Mouse (Mus musculus): ENCODE results near the gene Angpt4. TPM values are rescaled to one million over a fixed set of nuclear protein-coding genes. Genes with fewer than 3 reads are reported as not detected.

The Angpt4 gene
- polyA plus RNA-seq, 1 experiment from 2014 or later: not detected

GRCm38 (mm10) chr2:151919140-151919539, 8.1 kb downstream of the Angpt4 start:
- H3K4me1 ChIP-seq: peaks cover 4% of the 10 kb centered on the region; the same call in 1 of the 2 replicates
- H3K27me3 ChIP-seq: no peaks in the 10 kb centered on the region
- no peak overlapping the region for H3K4me2 ChIP-seq
- ATAC-seq: no peak
- H3K27ac ChIP-seq: no peak overlapping the region
- no peak overlapping the region for H3K4me3 ChIP-seq
- no peaks in the 10 kb centered on the region for H3K9me3 ChIP-seq (replicated peaks)
- H3K9ac ChIP-seq: no peak overlapping the region
- H3K36me3 ChIP-seq (ENCODE audit: poor library complexity, severe bottlenecking): no peaks in the 10 kb centered on the region
- WGBS: 85% methylated on average over 9 of the region's 9 CpGs

- Histone ChIP-seq H3K27me3 (no peaks in the 10 kb centered on the region), H3K4me1 (peaks cover 4% of the 10 kb centered on the region; the same call in 1 of the 2 replicates), H3K4me3 (no peak overlapping the region), H3K9me3 (replicated peaks) (no peaks in the 10 kb centered on the region), H3K9ac (no peak overlapping the region), H3K4me2 (no peak overlapping the region), H3K36me3 (ENCODE audit: poor library complexity, severe bottlenecking) (no peaks in the 10 kb centered on the region), H3K27ac (no peak overlapping the region)
- ATAC-seq: no peak
- WGBS: 45% methylated on average over 8 of the region's 8 CpGs
Observed at GRCm38 (mm10) chr2:151921068-151921467, 10.1 kb downstream of the Angpt4 start.

- H3K27ac ChIP-seq: no peak overlapping the region
- H3K4me2 ChIP-seq: no peak overlapping the region
- peaks cover 4% of the 10 kb centered on the region; the same call in 1 of the 2 replicates for H3K4me1 ChIP-seq
- no peaks in the 10 kb centered on the region for H3K27me3 ChIP-seq
- no peak overlapping the region for H3K4me3 ChIP-seq
- WGBS: 59% methylated on average over 4 of the region's 4 CpGs
- ATAC-seq: no peak
- H3K9ac ChIP-seq: no peak overlapping the region
- no peaks in the 10 kb centered on the region for H3K9me3 ChIP-seq (replicated peaks)
- H3K36me3 ChIP-seq (ENCODE audit: poor library complexity, severe bottlenecking): no peaks in the 10 kb centered on the region
Observed at GRCm38 (mm10) chr2:151921596-151921995, 10.6 kb downstream of the Angpt4 start.

- Histone ChIP-seq H3K27me3 (no peaks in the 10 kb centered on the region), H3K9me3 (replicated peaks) (no peaks in the 10 kb centered on the region), H3K9ac (no peak overlapping the region), H3K4me1 (peaks cover 4% of the 10 kb centered on the region; the same call in 1 of the 2 replicates), H3K27ac (no peak overlapping the region), H3K36me3 (ENCODE audit: poor library complexity, severe bottlenecking) (no peaks in the 10 kb centered on the region), H3K4me3 (no peak overlapping the region), H3K4me2 (no peak overlapping the region)
- no peak for ATAC-seq
- WGBS: 78% methylated on average over 7 of the region's 7 CpGs
Observed at GRCm38 (mm10) chr2:151924276-151924675, 13.3 kb downstream of the Angpt4 start.

GRCm38 (mm10) chr2:151925715-151926114, 14.7 kb downstream of the Angpt4 start:
- WGBS: 72% methylated on average over 4 of the region's 4 CpGs
- no peak overlapping the region for H3K27ac ChIP-seq
- H3K27me3 ChIP-seq: no peaks in the 10 kb centered on the region
- no peak overlapping the region for H3K9ac ChIP-seq
- H3K4me1 ChIP-seq: peaks cover 4% of the 10 kb centered on the region; the same call in 1 of the 2 replicates
- no peak overlapping the region for H3K4me3 ChIP-seq
- no peaks in the 10 kb centered on the region for H3K9me3 ChIP-seq (replicated peaks)
- ATAC-seq: no peak
- no peaks in the 10 kb centered on the region for H3K36me3 ChIP-seq (ENCODE audit: poor library complexity, severe bottlenecking)
- no peak overlapping the region for H3K4me2 ChIP-seq

- Histone ChIP-seq H3K9me3 (replicated peaks) (no peaks in the 10 kb centered on the region), H3K4me3 (no peak overlapping the region), H3K4me1 (no peaks in the 10 kb centered on the region), H3K27me3 (no peaks in the 10 kb centered on the region), H3K9ac (no peak overlapping the region), H3K36me3 (ENCODE audit: poor library complexity, severe bottlenecking) (no peaks in the 10 kb centered on the region), H3K4me2 (no peak overlapping the region), H3K27ac (no peak overlapping the region)
- 90% methylated on average over 11 of the region's 11 CpGs for WGBS
- no peak for ATAC-seq
Observed at GRCm38 (mm10) chr2:151927103-151927502, 16.1 kb downstream of the Angpt4 start.

GRCm38 (mm10) chr2:151930389-151931074, 19.5 kb downstream of the Angpt4 start:
- no peak overlapping the region for H3K27ac ChIP-seq
- no peak overlapping the region for H3K9ac ChIP-seq
- H3K27me3 ChIP-seq: no peaks in the 10 kb centered on the region
- H3K4me1 ChIP-seq: no peaks in the 10 kb centered on the region
- no peaks in the 10 kb centered on the region for H3K36me3 ChIP-seq (ENCODE audit: poor library complexity, severe bottlenecking)
- peak; percentile 69 for ATAC-seq
- H3K4me2 ChIP-seq: no peak overlapping the region
- H3K9me3 ChIP-seq (replicated peaks): no peaks in the 10 kb centered on the region
- H3K4me3 ChIP-seq: no peak overlapping the region
- 30% methylated on average over 7 of the region's 7 CpGs for WGBS

- Histone ChIP-seq H3K27ac (no peak overlapping the region), H3K4me2 (no peak overlapping the region), H3K27me3 (no peaks in the 10 kb centered on the region), H3K4me3 (no peak overlapping the region), H3K36me3 (ENCODE audit: poor library complexity, severe bottlenecking) (no peaks in the 10 kb centered on the region), H3K9ac (no peak overlapping the region), H3K4me1 (peaks cover 5% of the 10 kb centered on the region), H3K9me3 (replicated peaks) (no peaks in the 10 kb centered on the region)
- ATAC-seq: no peak
- 69% methylated on average over 3 of the region's 3 CpGs for WGBS
Observed at GRCm38 (mm10) chr2:151937893-151938292, 26.9 kb downstream of the Angpt4 start.

- H3K36me3 ChIP-seq (ENCODE audit: poor library complexity, severe bottlenecking): no peaks in the 10 kb centered on the region
- peaks cover 5% of the 10 kb centered on the region for H3K4me1 ChIP-seq
- H3K9ac ChIP-seq: no peak overlapping the region
- 64% methylated on average over 11 of the region's 11 CpGs for WGBS
- H3K27me3 ChIP-seq: no peaks in the 10 kb centered on the region
- no peaks in the 10 kb centered on the region for H3K9me3 ChIP-seq (replicated peaks)
- no peak for ATAC-seq
- no peak overlapping the region for H3K4me2 ChIP-seq
- H3K27ac ChIP-seq: no peak overlapping the region
- no peak overlapping the region for H3K4me3 ChIP-seq
Observed at GRCm38 (mm10) chr2:151938780-151939200, 27.8 kb downstream of the Angpt4 start.

GRCm38 (mm10) chr2:151939651-151940420, 28.8 kb downstream of the Angpt4 start:
- Histone ChIP-seq H3K36me3 (ENCODE audit: poor library complexity, severe bottlenecking) (no peaks in the 10 kb centered on the region), H3K4me2 (no peak overlapping the region), H3K4me3 (no peak overlapping the region), H3K4me1 (peaks cover 5% of the 10 kb centered on the region), H3K9ac (no peak overlapping the region), H3K9me3 (replicated peaks) (no peaks in the 10 kb centered on the region), H3K27me3 (no peaks in the 10 kb centered on the region), H3K27ac (no peak overlapping the region)
- 83% methylated on average over 5 of the region's 5 CpGs for WGBS
- no peak for ATAC-seq

- Histone ChIP-seq H3K9ac (no peak overlapping the region), H3K4me1 (peaks cover 5% of the 10 kb centered on the region), H3K36me3 (ENCODE audit: poor library complexity, severe bottlenecking) (no peaks in the 10 kb centered on the region), H3K27me3 (no peaks in the 10 kb centered on the region), H3K27ac (no peak overlapping the region), H3K4me3 (no peak overlapping the region), H3K9me3 (replicated peaks) (no peaks in the 10 kb centered on the region), H3K4me2 (no peak overlapping the region)
- 37% methylated on average over 2 of the region's 2 CpGs for WGBS
- no peak for ATAC-seq
Observed at GRCm38 (mm10) chr2:151941269-151941668, 30.3 kb downstream of the Angpt4 start.

GRCm38 (mm10) chr2:151944106-151944505, 33.1 kb downstream of the Angpt4 start:
- no peak overlapping the region for H3K4me3 ChIP-seq
- no peak for ATAC-seq
- no peaks in the 10 kb centered on the region for H3K27me3 ChIP-seq
- no peak overlapping the region for H3K27ac ChIP-seq
- no peak overlapping the region for H3K4me2 ChIP-seq
- no peaks in the 10 kb centered on the region for H3K36me3 ChIP-seq (ENCODE audit: poor library complexity, severe bottlenecking)
- H3K9ac ChIP-seq: no peak overlapping the region
- H3K4me1 ChIP-seq: no peaks in the 10 kb centered on the region
- H3K9me3 ChIP-seq (replicated peaks): no peaks in the 10 kb centered on the region
- WGBS: 56% methylated on average over 2 of the region's 2 CpGs
